15 mouse cellular contexts compared by ENCODE assay signal in genomic region chr10:111654364-111655226, GRCm38 (mm10).
DNase-seq lines count a peak whose midpoint lies in the region; ATAC-seq and TF ChIP-seq lines count a peak whose summit lies in the region.
"Had no signal": no experiment of that assay in that cellular context is flagged by ENCODE, and none has a peak within 500 bp of the region (broad histone marks: within the 10 kb centered on the region; RNA-seq: fewer than 3 reads in every experiment).

No protein-coding gene starts in this region.

- 62% methylated on average over 22 of the region's 22 CpGs for WGBS in kidney, embryonic 16.5 days
- 68% methylated on average over 22 of the region's 22 CpGs for WGBS in lung, postnatal 0 days

- no peaks in the 10 kb centered on the region for H3K9me3 ChIP-seq in kidney, embryonic 16.5 days (ENCODE audit: low read length)
- no peaks in the 10 kb centered on the region for H3K9me3 ChIP-seq in lung, postnatal 0 days (ENCODE audit: low read length)
- H3K9me3 ChIP-seq: forebrain, embryonic 13.5 days; heart, embryonic 12.5 days; hindbrain, embryonic 13.5 days; liver, embryonic 15.5 days had no signal

- H3K4me1 ChIP-seq in kidney, embryonic 16.5 days (ENCODE audit: insufficient read depth, low read length): peaks cover 3% of the 10 kb centered on the region; the same call in 1 of the 2 replicates
- peaks cover 7% of the 10 kb centered on the region; the same call in 1 of the 2 replicates for H3K4me1 ChIP-seq in lung, postnatal 0 days (ENCODE audit: insufficient read depth, low read depth, low read length)
- H3K4me1 ChIP-seq: liver, embryonic 15.5 days had no signal

- DNase-seq in adrenal gland, postnatal 14 days: peak; percentile 20
- no peak for DNase-seq in adrenal gland, adult 2 months
- no peak for DNase-seq in kidney, postnatal 14 days
- DNase-seq in MN1 (ENCODE audit: low spot score): peak; percentile 26
- DNase-seq in lung, postnatal 0 days (ENCODE audit: low spot score): no peak
- DNase-seq: cerebellum, adult 2 months; kidney, adult 18-20 months; thymus, postnatal 14 days had no signal

- no peaks in the 10 kb centered on the region for H3K36me3 ChIP-seq in kidney, embryonic 16.5 days (ENCODE audit: insufficient read depth, low read length)
- H3K36me3 ChIP-seq in lung, postnatal 0 days (ENCODE audit: insufficient read depth, low read length): no peaks in the 10 kb centered on the region
- H3K36me3 ChIP-seq: heart, embryonic 12.5 days; hindbrain, embryonic 13.5 days; liver, embryonic 15.5 days had no signal

- H3K27ac ChIP-seq in kidney, embryonic 16.5 days (ENCODE audit: low read length): 0 out of 2 replicates have a peak overlapping the region, but pooled peaks have one; percentile 14
- H3K27ac ChIP-seq in lung, postnatal 0 days (ENCODE audit: low read length): no peak overlapping the region
- H3K27ac ChIP-seq: forebrain, embryonic 13.5 days; hindbrain, embryonic 13.5 days; liver, embryonic 15.5 days had no signal

- no peak overlapping the region for H3K9ac ChIP-seq in kidney, embryonic 16.5 days (replicated peaks; ENCODE audit: low read length)
- H3K9ac ChIP-seq in lung, postnatal 0 days (replicated peaks; ENCODE audit: low read depth): no peak overlapping the region
- H3K9ac ChIP-seq: forebrain, embryonic 13.5 days; heart, embryonic 12.5 days; hindbrain, embryonic 13.5 days; liver, embryonic 15.5 days had no signal

- no peak for TF ChIP-seq EP300 in lung, postnatal 0 days (IDR thresholded peaks at IDR 0.05)

- no peak overlapping the region for H3K4me3 ChIP-seq in kidney, embryonic 16.5 days (ENCODE audit: low read length)
- no peak overlapping the region for H3K4me3 ChIP-seq in lung, postnatal 0 days (ENCODE audit: low read depth, low read length)
- H3K4me3 ChIP-seq: forebrain, embryonic 13.5 days; heart, embryonic 12.5 days; hindbrain, embryonic 13.5 days; liver, embryonic 15.5 days had no signal

- no peaks in the 10 kb centered on the region for H3K27me3 ChIP-seq in kidney, embryonic 16.5 days (ENCODE audit: insufficient read depth, low read length)
- H3K27me3 ChIP-seq in lung, postnatal 0 days (replicated peaks; ENCODE audit: insufficient read depth, low read length): no peaks in the 10 kb centered on the region
- H3K27me3 ChIP-seq: forebrain, embryonic 13.5 days; heart, embryonic 12.5 days; hindbrain, embryonic 13.5 days; liver, embryonic 15.5 days had no signal

- no peak for TF ChIP-seq CTCF in lung, postnatal 0 days (IDR thresholded peaks at IDR 0.05)

- ATAC-seq in kidney, embryonic 16.5 days (ENCODE audit: low FRiP score, low TSS enrichment): no peak
- peak; percentile 49 to 51; a peak in 2 of 4 replicates for ATAC-seq in hematopoietic stem cell, adult 5-6 weeks (replicated peaks in 1 of 2; ENCODE audit: insufficient read depth in 1 of 2, low FRiP score in 2 of 2, low TSS enrichment in 1 of 2, low read depth in 1 of 2, poor library complexity in 2 of 2, severe bottlenecking in 2 of 2)
- ATAC-seq in erythroid progenitor cell, adult 5-6 weeks (replicated peaks; ENCODE audit: low FRiP score, poor library complexity, severe bottlenecking): no peak
- no peak for ATAC-seq in lung, postnatal 0 days
- ATAC-seq: forebrain, embryonic 13.5 days had no signal

- no peak overlapping the region for H3K4me2 ChIP-seq in kidney, embryonic 16.5 days (replicated peaks; ENCODE audit: low read depth, low read length)
- no peak overlapping the region for H3K4me2 ChIP-seq in lung, postnatal 0 days (replicated peaks; ENCODE audit: low read depth, low read length)
- H3K4me2 ChIP-seq: forebrain, embryonic 13.5 days; heart, embryonic 12.5 days; hindbrain, embryonic 13.5 days; liver, embryonic 15.5 days had no signal

Comparison
In these comparisons a context has a peak if more than half of its experiments do, and no peak if none do; other contexts are left out.
1. DNase-seq: peak in adrenal gland, postnatal 14 days (single experiment) and MN1 (single experiment); none in adrenal gland, adult 2 months (single experiment), kidney, postnatal 14 days (single experiment) and lung, postnatal 0 days (single experiment).
2. ATAC-seq: peak in hematopoietic stem cell, adult 5-6 weeks (2 of 2); none in kidney, embryonic 16.5 days (single experiment), erythroid progenitor cell, adult 5-6 weeks (single experiment) and lung, postnatal 0 days (single experiment).